Mouse (Mus musculus): ENCODE measurements around the gene Dhrs1. TPM values are rescaled to one million over a fixed set of nuclear protein-coding genes. Genes with fewer than 3 reads are reported as not detected.

The Dhrs1 gene
- polyA plus RNA-seq, 1 experiment: 67.1 TPM

GRCm38 (mm10) chr14:55730531-55731032 lies 14.9 kb downstream of the Dhrs1 start:
- TF ChIP-seq CTCF (IDR thresholded peaks at IDR 0.05; ENCODE audit: borderline replicate concordance, extremely low read depth, insufficient read depth, insufficient read length) (no peak), POLR2A (IDR thresholded peaks at IDR 0.05; ENCODE audit: borderline replicate concordance, extremely low read depth, insufficient read depth, insufficient read length, poor library complexity, severe bottlenecking) (no peak)
- DNase-seq (ENCODE audit: low read depth): peak; percentile 73

DNA sequence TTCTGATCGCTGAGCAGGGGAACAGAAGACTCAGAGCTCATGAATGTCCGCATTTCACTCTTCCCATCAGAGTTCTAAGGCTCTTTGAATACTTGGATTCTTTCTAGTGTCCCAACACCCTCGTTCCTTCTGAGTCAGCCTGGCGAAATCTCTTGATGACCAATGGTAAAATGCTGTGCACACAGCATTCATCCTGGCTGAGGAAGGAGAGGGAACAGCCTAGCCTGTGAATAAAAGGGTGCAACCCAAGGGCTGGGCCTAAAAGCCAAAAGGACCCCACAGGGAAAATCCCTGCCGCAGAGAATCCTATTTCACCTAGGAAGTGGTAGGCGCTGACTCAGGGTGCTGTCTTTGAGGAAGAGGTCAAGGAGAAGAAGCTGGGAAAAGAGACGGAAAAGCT lies 15.4 kb downstream of the Dhrs1 start:
- DNase-seq (ENCODE audit: low read depth): no peak
- TF ChIP-seq CTCF (IDR thresholded peaks at IDR 0.05; ENCODE audit: borderline replicate concordance, extremely low read depth, insufficient read depth, insufficient read length) (no peak), POLR2A (IDR thresholded peaks at IDR 0.05; ENCODE audit: borderline replicate concordance, extremely low read depth, insufficient read depth, insufficient read length, poor library complexity, severe bottlenecking) (no peak)

- TF ChIP-seq POLR2A (IDR thresholded peaks at IDR 0.05; ENCODE audit: borderline replicate concordance, extremely low read depth, insufficient read depth, insufficient read length, poor library complexity, severe bottlenecking): no peak
- no peak for TF ChIP-seq CTCF (IDR thresholded peaks at IDR 0.05; ENCODE audit: borderline replicate concordance, extremely low read depth, insufficient read depth, insufficient read length)
- no peak for DNase-seq (ENCODE audit: low read depth)
Observed at GRCm38 (mm10) chr14:55727889-55728685, 17.4 kb downstream of the Dhrs1 start.

DNA sequence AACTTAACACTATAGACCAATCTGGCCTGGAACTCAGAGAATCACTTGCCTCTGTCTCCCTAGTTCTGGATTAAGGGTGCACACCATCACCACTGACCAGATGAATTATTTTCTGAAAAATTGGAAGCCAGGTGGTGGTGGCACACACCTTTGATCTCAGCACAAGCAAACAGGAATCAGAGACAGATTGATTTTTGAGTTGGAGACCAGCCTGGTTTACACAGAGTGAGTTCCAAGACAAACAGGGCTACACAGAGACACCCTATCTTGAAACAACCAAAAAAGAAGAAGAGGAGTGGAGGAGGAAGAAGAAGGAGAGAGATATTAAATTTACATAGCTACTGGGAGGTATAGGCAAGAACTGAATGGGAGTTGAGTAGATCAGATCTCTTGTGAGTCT lies 19.2 kb downstream of the Dhrs1 start:
- no peak for TF ChIP-seq CTCF (IDR thresholded peaks at IDR 0.05; ENCODE audit: borderline replicate concordance, extremely low read depth, insufficient read depth, insufficient read length)
- TF ChIP-seq POLR2A (IDR thresholded peaks at IDR 0.05; ENCODE audit: borderline replicate concordance, extremely low read depth, insufficient read depth, insufficient read length, poor library complexity, severe bottlenecking): no peak
- DNase-seq (ENCODE audit: low read depth): no peak

DNA sequence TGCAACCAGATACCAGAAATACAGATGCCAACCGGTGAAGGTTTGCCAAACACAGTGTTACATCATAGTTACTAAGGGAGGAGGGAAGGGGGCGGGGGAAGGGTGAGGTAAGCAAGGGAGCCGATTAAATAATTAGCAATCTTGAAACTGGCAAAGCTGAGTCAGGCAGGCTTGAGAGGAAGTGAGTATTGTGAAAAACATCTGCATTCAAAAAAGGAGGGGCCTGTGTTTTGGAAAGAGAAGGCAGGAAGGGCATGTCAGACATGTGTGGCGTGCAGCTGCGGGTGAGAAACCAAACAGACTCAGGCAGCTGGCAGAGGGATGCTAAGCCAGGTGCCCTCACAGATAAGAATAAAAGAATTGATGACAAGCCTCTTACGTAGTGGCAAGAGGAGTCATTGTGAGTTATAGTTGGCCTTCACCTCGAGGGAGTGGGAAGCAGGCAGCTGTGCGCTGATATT lies 21.0 kb downstream of the Dhrs1 start:
- DNase-seq (ENCODE audit: low read depth): peak; percentile 8
- TF ChIP-seq CTCF (IDR thresholded peaks at IDR 0.05; ENCODE audit: borderline replicate concordance, extremely low read depth, insufficient read depth, insufficient read length): no peak

GRCm38 (mm10) chr14:55723433-55723832 lies 22.1 kb downstream of the Dhrs1 start:
- no peak for DNase-seq (ENCODE audit: low read depth)
- TF ChIP-seq CTCF (IDR thresholded peaks at IDR 0.05; ENCODE audit: borderline replicate concordance, extremely low read depth, insufficient read depth, insufficient read length): no peak
- no peak for TF ChIP-seq POLR2A (IDR thresholded peaks at IDR 0.05; ENCODE audit: borderline replicate concordance, extremely low read depth, insufficient read depth, insufficient read length, poor library complexity, severe bottlenecking)

DNA sequence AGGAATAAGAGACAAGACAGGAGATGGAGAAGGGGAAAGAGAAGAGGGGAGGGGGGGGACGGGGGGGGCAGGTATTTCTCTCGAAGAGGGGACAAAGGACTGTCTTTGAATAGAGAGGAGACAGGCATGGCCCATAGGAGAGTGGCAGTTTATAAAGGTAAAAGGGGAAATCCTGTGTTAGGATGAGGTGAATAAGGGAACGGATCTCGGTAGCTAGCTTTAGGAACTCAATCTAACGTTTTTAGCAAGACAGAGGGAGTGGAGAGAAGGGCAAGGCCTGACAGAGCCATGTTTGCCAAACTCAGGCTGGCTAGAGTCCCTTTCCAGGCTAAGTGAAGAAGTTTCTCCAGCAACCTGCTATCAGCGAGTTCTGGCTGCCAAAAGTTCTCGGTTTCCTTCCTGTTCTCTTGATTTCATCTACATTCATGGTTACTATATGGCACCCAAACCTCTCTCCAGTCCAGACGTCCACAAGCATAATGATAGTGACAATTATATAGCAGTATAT lies 23.0 kb downstream of the Dhrs1 start:
- peak; percentile 14 for DNase-seq (ENCODE audit: low read depth)
- no peak for TF ChIP-seq CTCF (IDR thresholded peaks at IDR 0.05; ENCODE audit: borderline replicate concordance, extremely low read depth, insufficient read depth, insufficient read length)
- TF ChIP-seq POLR2A (IDR thresholded peaks at IDR 0.05; ENCODE audit: borderline replicate concordance, extremely low read depth, insufficient read depth, insufficient read length, poor library complexity, severe bottlenecking): no peak

- peak; percentile 98 for DNase-seq (ENCODE audit: low read depth)
- peak; percentile 44; the same call in 1 of the 2 replicates for TF ChIP-seq POLR2A (IDR thresholded peaks at IDR 0.05; ENCODE audit: borderline replicate concordance, extremely low read depth, insufficient read depth, insufficient read length, poor library complexity, severe bottlenecking)
- TF ChIP-seq CTCF (IDR thresholded peaks at IDR 0.05; ENCODE audit: borderline replicate concordance, extremely low read depth, insufficient read depth, insufficient read length): peak; percentile 94
Observed at GRCm38 (mm10) chr14:55721700-55722437, 23.6 kb downstream of the Dhrs1 start, which contains the start of gene Rabggta. Rabggta (minus strand) TSS chr14:55722263.

GRCm38 (mm10) chr14:55721076-55721475 lies 24.4 kb downstream of the Dhrs1 start:
- TF ChIP-seq CTCF (IDR thresholded peaks at IDR 0.05; ENCODE audit: borderline replicate concordance, extremely low read depth, insufficient read depth, insufficient read length) (no peak), POLR2A (IDR thresholded peaks at IDR 0.05; ENCODE audit: borderline replicate concordance, extremely low read depth, insufficient read depth, insufficient read length, poor library complexity, severe bottlenecking) (no peak)
- DNase-seq (ENCODE audit: low read depth): no peak

DNA sequence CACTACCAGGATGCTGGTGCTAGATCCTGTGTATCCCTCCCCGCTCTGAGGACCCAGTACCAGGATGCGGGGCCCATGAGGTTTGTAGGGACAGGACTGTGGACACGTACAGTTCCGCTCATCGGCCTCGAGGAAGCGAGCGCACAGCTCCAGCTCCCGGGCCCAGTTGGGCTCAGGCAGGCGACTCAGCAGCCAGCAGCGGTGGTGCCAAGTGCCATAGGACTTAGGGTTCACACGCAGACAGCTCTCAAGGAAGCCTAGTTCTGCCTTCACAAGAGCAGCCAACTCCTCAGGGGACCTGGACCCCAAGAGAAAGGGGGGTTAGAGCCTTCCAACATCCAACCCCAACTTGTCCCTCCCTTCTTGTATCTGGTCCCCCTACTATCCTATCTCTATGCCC lies 24.8 kb downstream of the Dhrs1 start:
- DNase-seq (ENCODE audit: low read depth): no peak
- TF ChIP-seq POLR2A (IDR thresholded peaks at IDR 0.05; ENCODE audit: borderline replicate concordance, extremely low read depth, insufficient read depth, insufficient read length, poor library complexity, severe bottlenecking) (no peak), CTCF (IDR thresholded peaks at IDR 0.05; ENCODE audit: borderline replicate concordance, extremely low read depth, insufficient read depth, insufficient read length) (no peak)

DNA sequence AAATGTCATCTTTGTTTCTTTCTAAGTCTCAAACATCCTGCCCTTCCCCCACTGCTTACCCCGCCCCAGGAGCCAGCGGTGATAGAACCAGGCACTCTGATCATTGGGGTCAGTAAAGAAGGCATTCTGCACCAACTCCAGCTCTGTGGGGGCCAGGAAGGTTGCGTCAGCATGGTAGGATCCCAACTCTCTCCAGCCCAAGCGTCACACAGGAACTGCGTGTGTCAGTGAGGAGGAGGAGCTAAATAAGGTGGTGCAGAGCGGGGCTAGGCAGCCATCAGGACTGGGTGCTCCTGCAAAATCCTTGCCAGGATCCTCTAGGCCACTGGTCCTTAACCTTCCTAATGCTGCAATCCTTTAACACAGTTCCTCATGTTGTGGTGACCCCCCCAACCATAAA lies 25.8 kb downstream of the Dhrs1 start:
- TF ChIP-seq POLR2A (IDR thresholded peaks at IDR 0.05; ENCODE audit: borderline replicate concordance, extremely low read depth, insufficient read depth, insufficient read length, poor library complexity, severe bottlenecking): no peak
- TF ChIP-seq CTCF (IDR thresholded peaks at IDR 0.05; ENCODE audit: borderline replicate concordance, extremely low read depth, insufficient read depth, insufficient read length): no peak
- no peak for DNase-seq (ENCODE audit: low read depth)
